Mouse (Mus musculus) urinary bladder, postnatal 25 days (tissue): ENCODE measurements around the gene Stx11.
A peak's percentile ranks its signal among the peaks of the same experiment; 100 is the strongest.
"Not testable (repeated sequence)": the region's sequence is repeated elsewhere in the genome, so short reads cannot be mapped to it uniquely, and the experiment has no call there.

Source experiments
- DNase-seq: peaks from one replicate; pipeline ENCODE4 v3.0.0; 2022; ENCODE audit warnings: low spot score

The Stx11 gene

DNA sequence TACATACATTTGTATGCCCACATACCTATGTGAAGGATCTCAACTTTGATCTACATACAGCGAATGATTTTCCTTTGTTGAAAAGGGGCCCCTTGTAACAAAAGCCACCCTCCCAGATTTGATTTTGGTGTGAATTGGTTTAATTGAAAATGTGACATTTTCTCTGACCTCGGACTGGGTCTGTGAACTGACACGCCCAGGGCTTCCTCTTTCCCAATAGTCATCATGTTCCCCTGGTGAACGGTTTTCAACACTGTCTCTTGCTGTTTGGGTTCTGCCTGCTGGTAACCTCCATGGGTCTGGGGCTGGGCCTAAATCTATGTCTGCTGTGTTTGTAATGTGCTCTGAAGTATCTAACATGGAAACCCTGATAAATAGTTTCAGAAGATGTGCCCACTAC, 6.8 kb downstream of the Stx11 start:
- DNase-seq: no peak

DNA sequence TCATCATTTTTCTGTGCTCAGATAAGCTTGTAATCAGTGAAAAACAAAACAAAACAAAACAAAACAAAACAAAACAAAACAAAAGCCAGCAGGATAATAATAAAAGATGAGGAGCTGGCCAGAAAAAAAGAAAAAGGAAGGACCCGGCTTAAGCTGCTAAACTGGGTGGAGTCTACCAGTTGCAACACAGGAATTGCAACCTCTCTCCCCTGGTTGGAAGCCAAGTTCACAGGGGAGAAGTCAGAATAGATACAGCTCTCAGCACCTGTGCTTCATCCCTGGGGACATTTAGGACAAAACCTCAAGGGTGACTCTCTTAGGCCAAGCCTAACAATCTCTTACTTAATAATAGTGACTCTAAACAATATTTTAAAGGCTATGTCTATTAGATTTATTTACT, 8.3 kb downstream of the Stx11 start:
- no peak for DNase-seq

DNA sequence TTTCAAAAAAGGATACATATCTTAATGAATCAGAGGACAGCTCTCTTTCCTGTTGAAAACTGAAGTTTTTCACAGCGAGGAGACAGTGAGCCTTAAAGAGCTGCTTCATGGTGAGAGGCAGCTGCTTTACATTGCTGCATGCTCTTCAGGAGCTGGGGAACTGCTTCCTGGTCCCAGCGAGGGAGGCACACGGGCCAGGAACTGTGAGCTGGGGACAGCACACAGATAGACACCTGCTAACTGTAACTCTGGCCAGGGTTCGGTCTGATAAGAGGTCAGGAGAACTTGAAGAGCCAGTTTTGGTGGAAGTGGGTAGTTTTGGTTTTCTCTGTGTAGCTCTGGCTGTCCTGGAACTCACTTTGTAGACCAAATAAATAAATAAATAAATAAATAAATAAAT, 12.7 kb downstream of the Stx11 start:
- not testable (repeated sequence) for DNase-seq

GRCm38 (mm10) chr10:12949299-12949698, 14.8 kb downstream of the Stx11 start:
- no peak for DNase-seq

GRCm38 (mm10) chr10:12947606-12948005, 16.5 kb downstream of the Stx11 start:
- no peak for DNase-seq

DNA sequence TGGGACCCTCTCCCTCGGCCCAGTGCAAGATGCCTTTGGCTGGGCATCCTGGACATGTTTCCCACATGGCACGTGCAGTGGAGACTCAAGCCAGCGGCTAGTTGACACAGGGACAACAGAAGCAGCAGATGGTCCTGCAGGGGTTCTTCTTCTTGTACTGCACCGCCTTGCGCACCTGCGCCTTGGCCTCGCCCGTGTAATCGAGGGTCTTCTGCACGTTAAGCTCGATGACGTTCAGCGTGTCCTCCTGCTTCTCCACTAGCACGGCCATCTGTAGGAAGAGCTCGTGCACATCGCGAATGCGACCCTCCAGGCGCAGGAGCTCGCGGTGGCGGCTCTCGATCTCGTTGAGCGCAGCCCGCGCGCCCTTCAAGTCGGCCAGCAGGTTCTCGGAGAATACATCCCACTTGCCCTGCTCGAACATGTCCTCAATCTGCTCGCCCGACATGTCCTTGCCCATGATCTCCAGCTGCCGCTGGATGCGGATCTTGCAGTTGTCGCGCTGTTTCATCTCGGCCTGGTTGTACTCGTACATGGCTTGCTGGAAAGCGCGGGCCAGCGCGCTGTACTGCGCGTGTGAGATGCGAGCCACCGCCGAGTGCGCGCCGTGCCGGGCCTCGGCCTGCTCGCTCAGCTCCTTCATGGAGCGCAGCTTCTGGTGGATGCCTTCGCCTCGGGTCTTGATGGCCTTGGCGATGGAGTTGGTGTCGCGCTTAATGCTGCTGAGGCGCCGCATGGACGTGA, 22.9 kb downstream of the Stx11 start:
- no peak for DNase-seq

DNA sequence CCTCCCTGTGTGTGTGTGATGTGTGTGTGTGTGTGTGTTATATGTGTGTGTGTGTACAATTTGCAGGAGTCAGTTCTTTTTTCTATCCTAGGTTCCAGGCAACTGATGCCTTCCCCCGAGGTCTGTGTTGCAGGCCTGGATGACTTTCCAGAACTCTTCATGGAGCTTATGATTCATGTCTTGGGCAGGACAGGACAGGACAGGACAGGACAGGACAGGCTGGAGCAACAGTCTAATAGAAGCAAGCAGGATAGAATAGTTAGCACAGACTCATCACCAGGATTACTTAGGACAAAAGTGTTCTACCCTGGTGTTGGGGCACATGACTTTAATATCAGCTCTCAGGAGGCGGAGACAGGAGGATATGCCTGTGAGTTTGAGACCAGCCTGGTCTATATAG, 25.3 kb downstream of the Stx11 start:
- DNase-seq: no peak

GRCm38 (mm10) chr10:12936079-12936478, 28.0 kb downstream of the Stx11 start:
- no peak for DNase-seq

- DNase-seq: no peak
Measured at GRCm38 (mm10) chr10:12935575-12935974, 28.5 kb downstream of the Stx11 start.

GRCm38 (mm10) chr10:12931492-12932400, 32.4 kb downstream of the Stx11 start:
- DNase-seq: no peak

- DNase-seq: no peak
Measured at GRCm38 (mm10) chr10:12930351-12930905, 33.7 kb downstream of the Stx11 start.

- DNase-seq: no peak
Measured at GRCm38 (mm10) chr10:12929857-12930174, 34.3 kb downstream of the Stx11 start.

DNA sequence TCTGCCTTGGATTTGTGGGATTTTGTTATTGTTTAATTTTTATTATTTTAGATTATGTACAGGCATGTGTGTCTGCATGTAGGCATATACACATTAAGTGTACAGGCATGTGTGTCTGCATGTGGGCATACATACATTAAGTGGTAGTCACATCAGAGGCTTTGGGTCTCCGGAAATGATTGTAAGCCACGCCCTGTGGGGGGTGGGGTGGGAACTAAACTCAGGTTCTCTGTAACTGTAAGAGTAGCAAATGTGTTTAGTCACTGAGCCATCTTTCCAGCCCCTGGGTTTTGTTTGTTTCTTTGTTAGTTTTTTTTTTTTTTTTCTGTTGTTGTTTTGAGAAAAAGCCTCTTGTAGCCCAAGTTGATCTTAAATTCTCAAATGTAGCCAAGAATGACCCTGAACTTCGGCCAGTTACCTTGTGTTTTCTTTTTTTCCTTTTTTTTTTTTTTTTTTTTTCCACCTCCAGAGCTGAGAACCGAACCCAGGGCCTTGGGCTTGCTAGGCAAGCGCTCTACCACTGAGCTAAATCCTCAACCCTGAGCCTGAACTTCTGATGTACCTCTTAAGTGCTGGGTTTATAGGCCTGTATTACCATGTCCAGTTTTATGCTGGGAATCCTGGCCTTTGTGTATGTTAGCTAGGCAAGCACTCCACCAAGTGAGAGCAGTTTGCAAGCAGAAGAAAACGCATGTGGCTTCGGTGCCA, 34.8 kb downstream of the Stx11 start:
- DNase-seq: no peak

DNA sequence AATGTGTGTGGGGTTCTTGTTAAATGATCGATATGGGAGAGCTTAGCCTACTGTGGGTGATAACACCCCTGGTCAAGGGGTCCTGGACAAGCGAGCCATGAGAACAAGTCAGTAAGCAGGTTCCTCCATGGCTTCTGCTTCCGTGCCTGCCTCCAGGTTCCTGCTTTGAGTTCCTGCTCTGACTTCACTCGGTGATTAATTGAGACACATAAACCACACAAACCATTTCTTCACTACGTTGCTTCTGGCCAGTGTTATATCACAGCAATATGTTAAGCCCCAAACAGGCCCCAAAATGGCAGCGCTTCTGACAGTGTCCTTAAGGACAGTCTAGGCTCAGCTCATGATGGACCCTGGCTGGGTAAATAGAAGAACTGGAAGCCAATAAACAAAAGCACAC, 35.9 kb downstream of the Stx11 start:
- DNase-seq: no peak

- peak; percentile 88 for DNase-seq
Measured at GRCm38 (mm10) chr10:12922574-12923353, 41.3 kb downstream of the Stx11 start.

- no peak for DNase-seq
Measured at GRCm38 (mm10) chr10:12922077-12922573, 42.0 kb downstream of the Stx11 start.

- no peak for DNase-seq
Measured at GRCm38 (mm10) chr10:12921551-12922040, 42.5 kb downstream of the Stx11 start.

DNA sequence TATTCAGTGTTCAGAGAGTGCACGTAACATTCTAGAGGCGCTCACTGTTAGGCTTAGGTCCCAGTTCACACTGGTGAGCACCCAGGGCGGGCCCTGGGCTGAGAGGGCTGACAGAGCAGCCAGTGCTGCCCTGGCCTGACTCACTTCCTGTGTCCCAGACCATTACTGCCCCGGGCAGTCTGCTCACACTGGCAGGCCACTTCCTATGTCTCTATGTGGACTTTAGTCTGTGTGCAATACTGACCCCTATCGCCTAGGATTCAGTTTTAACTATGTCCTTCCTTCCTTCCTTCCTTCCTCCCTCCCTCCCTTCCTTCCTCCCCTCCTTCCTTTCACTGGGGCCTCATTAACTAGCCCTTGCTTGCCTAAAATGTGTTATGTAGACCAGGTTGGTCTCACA, 44.8 kb downstream of the Stx11 start:
- no peak for DNase-seq

DNA sequence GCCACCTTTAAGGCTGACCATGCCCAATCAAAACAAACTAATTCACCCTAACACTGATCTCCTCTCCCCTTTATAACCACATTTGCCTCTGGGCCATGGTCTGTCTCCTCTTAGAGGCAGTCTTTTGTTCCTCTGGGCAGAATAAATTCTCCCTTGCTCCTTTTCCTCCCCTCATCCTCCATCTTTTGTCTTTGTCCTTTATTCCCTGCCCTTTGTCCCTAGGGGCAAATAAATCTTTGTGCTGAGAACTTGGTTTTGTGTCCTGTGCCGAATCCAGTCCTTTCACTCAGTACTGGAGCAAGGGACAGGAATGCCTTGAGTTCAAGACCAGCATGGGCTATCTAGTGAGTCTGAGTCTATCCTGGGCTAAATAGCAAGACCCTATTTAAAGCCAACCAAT, 46.5 kb downstream of the Stx11 start:
- no peak for DNase-seq

GRCm38 (mm10) chr10:12916376-12916775, 47.7 kb downstream of the Stx11 start:
- DNase-seq: no peak

GRCm38 (mm10) chr10:12915826-12916225, 48.3 kb downstream of the Stx11 start:
- no peak for DNase-seq
